Mouse (Mus musculus): ENCODE measurements around the gene Tcf7l2. TPM values are rescaled to one million over a fixed set of nuclear protein-coding genes. Genes with fewer than 3 reads are reported as not detected.

The Tcf7l2 gene
- total and polyA plus RNA-seq, 2 experiments from 2014 or later: 3.9 to 71.6 TPM

- ATAC-seq: no peak
- 92% methylated on average over 5 of the region's 5 CpGs for WGBS
Measured at GRCm38 (mm10) chr19:55711701-55712100, 29.9 kb upstream of the Tcf7l2 start.

GRCm38 (mm10) chr19:55712678-55713077 lies 28.9 kb upstream of the Tcf7l2 start:
- WGBS: 83% methylated on average over 2 of the region's 2 CpGs
- no peaks in the 10 kb centered on the region for H3K4me1 ChIP-seq (ENCODE audit: insufficient read depth, low read length)
- no peaks in the 10 kb centered on the region for H3K27me3 ChIP-seq (ENCODE audit: insufficient read depth, low read length)
- no peak for TF ChIP-seq CTCF (IDR thresholded peaks at IDR 0.05; ENCODE audit: low read depth)
- DNase-seq (ENCODE audit: low spot score): no peak
- H3K9ac ChIP-seq (replicated peaks; ENCODE audit: low read length): no peak overlapping the region
- H3K4me3 ChIP-seq (ENCODE audit: low read length): no peak overlapping the region
- H3K27ac ChIP-seq: no peak overlapping the region
- ATAC-seq: no peak
- no peaks in the 10 kb centered on the region for H3K36me3 ChIP-seq (ENCODE audit: insufficient read depth, low read length)
- H3K9me3 ChIP-seq (ENCODE audit: low read length): no peaks in the 10 kb centered on the region
- H3K4me2 ChIP-seq (ENCODE audit: low read depth, low read length): no peak overlapping the region

More at GRCm38 (mm10) chr19:55711701-55712100, 29.9 kb upstream of the Tcf7l2 start:
- H3K9ac ChIP-seq (replicated peaks; ENCODE audit: low read length): no peak overlapping the region
- H3K9me3 ChIP-seq (ENCODE audit: low read length): no peaks in the 10 kb centered on the region
- H3K27ac ChIP-seq: no peak overlapping the region
- H3K4me1 ChIP-seq (ENCODE audit: insufficient read depth, low read length): no peaks in the 10 kb centered on the region
- H3K27me3 ChIP-seq (ENCODE audit: insufficient read depth, low read length): no peaks in the 10 kb centered on the region
- no peak for TF ChIP-seq CTCF (IDR thresholded peaks at IDR 0.05; ENCODE audit: low read depth)
- no peak for DNase-seq (ENCODE audit: low spot score)
- H3K4me2 ChIP-seq (ENCODE audit: low read depth, low read length): no peak overlapping the region
- no peak overlapping the region for H3K4me3 ChIP-seq (ENCODE audit: low read length)
- H3K36me3 ChIP-seq (ENCODE audit: insufficient read depth, low read length): no peaks in the 10 kb centered on the region

GRCm38 (mm10) chr19:55714015-55714414 lies 27.6 kb upstream of the Tcf7l2 start:
- DNase-seq (ENCODE audit: low spot score): no peak
- Histone ChIP-seq H3K27me3 (ENCODE audit: insufficient read depth, low read length) (no peaks in the 10 kb centered on the region), H3K4me1 (ENCODE audit: insufficient read depth, low read length) (no peaks in the 10 kb centered on the region), H3K27ac (no peak overlapping the region), H3K9me3 (ENCODE audit: low read length) (no peaks in the 10 kb centered on the region), H3K9ac (replicated peaks; ENCODE audit: low read length) (no peak overlapping the region), H3K4me3 (ENCODE audit: low read length) (no peak overlapping the region), H3K4me2 (ENCODE audit: low read depth, low read length) (no peak overlapping the region), H3K36me3 (ENCODE audit: insufficient read depth, low read length) (no peaks in the 10 kb centered on the region)
- ATAC-seq: no peak
- TF ChIP-seq CTCF (IDR thresholded peaks at IDR 0.05; ENCODE audit: low read depth): no peak
- WGBS: 80% methylated on average over 4 of the region's 4 CpGs

- Histone ChIP-seq H3K4me2 (ENCODE audit: low read depth, low read length) (no peak overlapping the region), H3K36me3 (ENCODE audit: insufficient read depth, low read length) (no peaks in the 10 kb centered on the region), H3K27ac (no peak overlapping the region), H3K27me3 (ENCODE audit: insufficient read depth, low read length) (no peaks in the 10 kb centered on the region), H3K4me1 (ENCODE audit: insufficient read depth, low read length) (no peaks in the 10 kb centered on the region), H3K9ac (replicated peaks; ENCODE audit: low read length) (no peak overlapping the region), H3K9me3 (ENCODE audit: low read length) (no peaks in the 10 kb centered on the region), H3K4me3 (ENCODE audit: low read length) (no peak overlapping the region)
- DNase-seq (ENCODE audit: low spot score) (no peak), ATAC-seq (no peak)
- 64% methylated on average over 3 of the region's 3 CpGs for WGBS
- no peak for TF ChIP-seq CTCF (IDR thresholded peaks at IDR 0.05; ENCODE audit: low read depth)
Measured at GRCm38 (mm10) chr19:55714665-55715064, 27.0 kb upstream of the Tcf7l2 start.

GRCm38 (mm10) chr19:55719083-55719482 lies 22.5 kb upstream of the Tcf7l2 start:
- Histone ChIP-seq H3K9me3 (ENCODE audit: low read length) (no peaks in the 10 kb centered on the region), H3K27ac (no peak overlapping the region), H3K4me2 (ENCODE audit: low read depth, low read length) (no peak overlapping the region), H3K36me3 (ENCODE audit: insufficient read depth, low read length) (no peaks in the 10 kb centered on the region), H3K4me3 (ENCODE audit: low read length) (no peak overlapping the region), H3K27me3 (ENCODE audit: insufficient read depth, low read length) (no peaks in the 10 kb centered on the region), H3K9ac (replicated peaks; ENCODE audit: low read length) (no peak overlapping the region), H3K4me1 (ENCODE audit: insufficient read depth, low read length) (no peaks in the 10 kb centered on the region)
- TF ChIP-seq CTCF (IDR thresholded peaks at IDR 0.05; ENCODE audit: low read depth): no peak
- DNase-seq (ENCODE audit: low spot score) (no peak), ATAC-seq (no peak)
- 79% methylated on average over 6 of the region's 6 CpGs for WGBS

GRCm38 (mm10) chr19:55719524-55720408 lies 21.9 kb upstream of the Tcf7l2 start:
- no peak for TF ChIP-seq CTCF (IDR thresholded peaks at IDR 0.05; ENCODE audit: low read depth)
- H3K4me3 ChIP-seq (ENCODE audit: low read length): no peak overlapping the region
- no peaks in the 10 kb centered on the region for H3K36me3 ChIP-seq (ENCODE audit: insufficient read depth, low read length)
- DNase-seq (ENCODE audit: low spot score): no peak
- no peaks in the 10 kb centered on the region for H3K4me1 ChIP-seq (ENCODE audit: insufficient read depth, low read length)
- no peak overlapping the region for H3K27ac ChIP-seq
- no peaks in the 10 kb centered on the region for H3K9me3 ChIP-seq (ENCODE audit: low read length)
- H3K27me3 ChIP-seq (ENCODE audit: insufficient read depth, low read length): no peaks in the 10 kb centered on the region
- no peak overlapping the region for H3K4me2 ChIP-seq (ENCODE audit: low read depth, low read length)
- no peak overlapping the region for H3K9ac ChIP-seq (replicated peaks; ENCODE audit: low read length)
- WGBS: 74% methylated on average over 20 of the region's 20 CpGs
- ATAC-seq: no peak

Data from hindbrain, postnatal 0 days (tissue).